Mouse (Mus musculus): ENCODE data around the gene Sdhaf4.

DNA sequence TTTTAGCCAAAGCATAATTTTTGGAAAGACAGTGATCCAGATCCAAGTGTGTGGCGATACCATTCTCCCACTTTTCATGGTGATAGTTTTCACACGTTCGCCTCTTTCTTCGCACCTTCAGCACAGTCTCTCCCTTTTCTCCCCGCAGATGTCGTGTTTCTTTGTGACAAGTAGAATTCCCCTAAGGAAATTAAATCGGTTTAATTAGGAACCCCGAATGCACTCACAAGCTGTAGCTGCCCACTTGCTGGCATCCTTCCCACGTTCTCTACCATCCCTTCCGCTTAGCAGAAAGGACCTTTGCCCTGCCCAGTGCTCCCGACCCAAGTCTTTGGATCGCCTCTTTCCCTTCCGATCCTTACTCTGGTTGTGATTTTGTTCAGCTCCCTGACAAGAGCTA is 51.5 kb downstream of the Sdhaf4 start:
- TF ChIP-seq CTCF (IDR thresholded peaks at IDR 0.05; ENCODE audit: insufficient read depth, low read depth, low read length) = no peak
- no peak for TF ChIP-seq POLR2A (IDR thresholded peaks at IDR 0.05; ENCODE audit: insufficient read depth, low read depth, low read length)
